Mouse (Mus musculus) forebrain, embryonic 13.5 days (tissue): Measurements from ENCODE around the gene Hlf. TPM values are rescaled to one million over a fixed set of nuclear protein-coding genes. Genes with fewer than 3 reads are reported as not detected.

Source experiments
- ATAC-seq: fragments of 200-750 bp; cut with Nextera tagmentation; 2 replicates; pipeline ENCODE4 v1.8.0; 2017
- H3K27ac ChIP-seq: fragments of 300-500 bp; sonication (generic); 2 replicates; pipeline ENCODE4 v1.5.1; 2015; ENCODE audit warnings: inconsistent platforms, mild to moderate bottlenecking, moderate library complexity
- H3K27me3 ChIP-seq: fragments of 300-500 bp; sonication (generic); 2 replicates; pipeline ENCODE4 v1.6.1; 2015; ENCODE audit warnings: mild to moderate bottlenecking, inconsistent platforms
- H3K36me3 ChIP-seq: fragments of 300-500 bp; sonication (generic); 2 replicates; pipeline ENCODE4 v1.6.1; 2015; ENCODE audit warnings: mild to moderate bottlenecking, inconsistent platforms; ENCODE audit not compliant: poor library complexity, severe bottlenecking
- H3K4me1 ChIP-seq: fragments of 300-500 bp; sonication (generic); 2 replicates; pipeline ENCODE4 v1.6.1; 2015; ENCODE audit warnings: inconsistent platforms
- H3K4me2 ChIP-seq: fragments of 300-500 bp; sonication (generic); 2 replicates; pipeline ENCODE4 v1.6.1; 2015; ENCODE audit warnings: inconsistent platforms, mild to moderate bottlenecking, moderate library complexity
- H3K4me3 ChIP-seq: fragments of 300-500 bp; sonication (generic); 2 replicates; pipeline ENCODE4 v1.5.1; 2015; ENCODE audit warnings: mild to moderate bottlenecking, inconsistent platforms
- H3K9ac ChIP-seq: fragments of 300-500 bp; sonication (generic); 2 replicates; pipeline ENCODE4 v1.6.1; 2015; ENCODE audit warnings: mild to moderate bottlenecking, inconsistent platforms
- H3K9me3 ChIP-seq: fragments of 300-500 bp; sonication (generic); replicated peaks from 2 replicates; pipeline ENCODE4 v1.6.1; 2016; ENCODE audit warnings: inconsistent platforms
- whole genome bisulfite sequencing: fragments of 180-500 bp; shearing (Covaris S2); methylation state at CpG from one replicate; pipeline ENCODE4 v1.1.7; 2015; 5-methylcytosine and 5-hydroxymethylcytosine counted together
- polyA plus RNA-seq: library from polyadenylated mRNA; unstranded; fragments of >200 nt; fragmentation: Nextera tagmentation; extraction: Ambion mirVana; gene quantifications from 2 replicates; pipeline ENCODE4 v1.2.1, GENCODE M21; 2015

Hlf gene
- polyA plus RNA-seq: 2.0 and 2.7 TPM in 2 replicates

- under 1% methylated on average over 38 of the region's 40 CpGs for WGBS
- peak; percentile 98 for ATAC-seq
- Histone ChIP-seq H3K27me3 (peaks cover 62% of the 10 kb centered on the region), H3K27ac (no peak within 1 kb of the TSS), H3K9ac (peak within 1 kb of the TSS; percentile 64), H3K36me3 (no peaks in the 10 kb centered on the region), H3K4me1 (peaks cover 29% of the 10 kb centered on the region), H3K4me3 (peak within 1 kb of the TSS; percentile 49), H3K9me3 (no peaks in the 10 kb centered on the region), H3K4me2 (peak within 1 kb of the TSS; percentile 93)
Measured at GRCm38 (mm10) chr11:90390817-90391173, at the start of gene Hlf. Gene Hlf, minus strand, starts transcription at chr11:90390895.

DNA sequence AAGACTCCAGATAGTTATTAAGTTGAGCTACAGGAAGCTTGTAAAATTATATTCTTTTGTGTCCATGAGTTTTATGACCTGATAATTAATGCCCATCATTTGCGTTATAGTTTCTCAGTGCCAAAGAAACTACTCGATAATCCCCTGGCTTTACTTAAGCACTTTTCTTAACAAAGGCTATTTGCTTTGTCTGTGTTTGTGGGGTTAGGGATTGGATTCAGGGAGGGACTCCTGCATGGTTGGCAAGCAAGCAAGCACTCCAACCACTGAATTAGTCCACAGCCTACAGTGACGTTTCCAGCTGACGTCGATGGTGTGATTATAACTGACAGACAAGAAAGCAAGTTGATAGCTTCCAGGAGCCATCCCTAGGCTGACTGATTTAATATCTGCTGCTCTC, 48.1 kb upstream of the Hlf start:
- peaks cover 14% of the 10 kb centered on the region for H3K4me1 ChIP-seq
- ATAC-seq: no peak
- H3K9me3 ChIP-seq: no peaks in the 10 kb centered on the region
- H3K27me3 ChIP-seq: peaks cover 61% of the 10 kb centered on the region
- H3K4me3 ChIP-seq: no peak overlapping the region
- H3K4me2 ChIP-seq: no peak overlapping the region
- H3K9ac ChIP-seq: no peak overlapping the region
- no peaks in the 10 kb centered on the region for H3K36me3 ChIP-seq
- no peak overlapping the region for H3K27ac ChIP-seq
- WGBS: 54% methylated on average over 5 of the region's 5 CpGs

DNA sequence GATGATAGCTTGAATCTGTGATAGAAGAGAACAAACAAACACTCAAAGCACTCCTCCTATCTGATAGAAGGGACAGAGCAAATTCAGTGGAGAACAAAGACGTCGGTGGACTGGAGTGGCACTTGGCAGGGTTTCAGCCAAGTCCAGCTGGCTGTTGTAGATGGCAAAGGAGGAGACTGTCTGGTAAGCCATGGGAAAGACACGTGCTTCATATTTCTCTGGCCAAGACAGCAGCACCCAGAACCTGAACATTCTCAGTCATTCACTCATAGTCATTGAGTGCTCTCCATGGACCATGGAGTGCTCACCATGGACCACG, 34.5 kb upstream of the Hlf start:
- Histone ChIP-seq H3K9ac (no peak overlapping the region), H3K4me1 (no peaks in the 10 kb centered on the region), H3K27ac (no peak overlapping the region), H3K9me3 (0 out of 2 replicates have a peak, but pooled peaks cover under 1% of the 10 kb centered on the region), H3K4me3 (no peak overlapping the region), H3K4me2 (no peak overlapping the region), H3K27me3 (peaks cover 13% of the 10 kb centered on the region), H3K36me3 (no peaks in the 10 kb centered on the region)
- 83% methylated on average over 4 of the region's 4 CpGs for WGBS
- no peak for ATAC-seq

GRCm38 (mm10) chr11:90424334-90425206, 33.9 kb upstream of the Hlf start:
- H3K4me3 ChIP-seq: no peak overlapping the region
- H3K4me1 ChIP-seq: no peaks in the 10 kb centered on the region
- H3K9me3 ChIP-seq: 0 out of 2 replicates have a peak, but pooled peaks cover 2% of the 10 kb centered on the region
- H3K4me2 ChIP-seq: no peak overlapping the region
- no peak overlapping the region for H3K9ac ChIP-seq
- WGBS: 79% methylated on average over 11 of the region's 11 CpGs
- H3K27me3 ChIP-seq: peaks cover 19% of the 10 kb centered on the region
- no peak for ATAC-seq
- no peak overlapping the region for H3K27ac ChIP-seq
- no peaks in the 10 kb centered on the region for H3K36me3 ChIP-seq

DNA sequence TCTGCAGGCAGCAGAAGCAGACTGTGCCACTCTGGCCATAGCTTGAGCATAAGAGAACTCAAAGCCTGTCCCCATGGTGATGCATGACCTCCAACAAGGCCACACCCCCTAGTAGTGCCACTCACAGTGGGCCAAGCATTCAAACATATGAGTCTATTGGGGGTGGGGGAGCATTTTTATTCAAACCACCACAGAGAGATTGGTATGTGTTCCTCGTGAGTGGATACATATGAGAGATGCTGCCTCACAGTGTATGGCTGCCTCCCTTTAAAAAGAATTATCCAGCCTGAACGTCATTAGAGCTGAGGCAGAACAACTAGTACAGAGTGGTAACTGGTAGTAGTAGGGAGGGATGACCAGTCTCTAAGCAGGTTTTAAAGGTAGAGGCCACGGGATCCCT, 33.2 kb upstream of the Hlf start:
- H3K4me3 ChIP-seq: no peak overlapping the region
- no peak overlapping the region for H3K9ac ChIP-seq
- no peaks in the 10 kb centered on the region for H3K36me3 ChIP-seq
- H3K9me3 ChIP-seq: 0 out of 2 replicates have a peak, but pooled peaks cover 2% of the 10 kb centered on the region
- WGBS: 62% methylated on average over 3 of the region's 3 CpGs
- no peak overlapping the region for H3K4me2 ChIP-seq
- no peaks in the 10 kb centered on the region for H3K4me1 ChIP-seq
- peaks cover 25% of the 10 kb centered on the region for H3K27me3 ChIP-seq
- no peak overlapping the region for H3K27ac ChIP-seq
- ATAC-seq: no peak

DNA sequence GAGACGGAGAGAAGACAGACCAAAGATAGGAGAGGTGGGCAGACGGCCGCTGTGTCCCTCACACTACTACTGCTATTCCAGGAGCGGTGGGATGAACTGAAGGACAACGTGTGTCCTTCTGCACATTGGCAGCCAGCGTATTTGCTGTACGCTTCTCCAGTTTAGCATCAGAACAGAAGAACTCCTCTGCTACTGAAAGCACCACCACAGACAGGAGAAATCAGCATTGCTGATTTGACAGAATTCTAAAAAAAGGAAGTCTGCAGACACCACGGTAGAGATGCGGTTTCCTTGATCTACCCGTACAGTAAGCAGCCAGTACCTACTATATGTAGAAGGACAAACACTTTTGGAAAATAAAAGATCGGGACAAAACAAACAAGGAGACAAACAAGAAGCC, 29.0 kb upstream of the Hlf start:
- peaks cover 45% of the 10 kb centered on the region for H3K27me3 ChIP-seq
- WGBS: 95% methylated on average over 11 of the region's 11 CpGs

DNA sequence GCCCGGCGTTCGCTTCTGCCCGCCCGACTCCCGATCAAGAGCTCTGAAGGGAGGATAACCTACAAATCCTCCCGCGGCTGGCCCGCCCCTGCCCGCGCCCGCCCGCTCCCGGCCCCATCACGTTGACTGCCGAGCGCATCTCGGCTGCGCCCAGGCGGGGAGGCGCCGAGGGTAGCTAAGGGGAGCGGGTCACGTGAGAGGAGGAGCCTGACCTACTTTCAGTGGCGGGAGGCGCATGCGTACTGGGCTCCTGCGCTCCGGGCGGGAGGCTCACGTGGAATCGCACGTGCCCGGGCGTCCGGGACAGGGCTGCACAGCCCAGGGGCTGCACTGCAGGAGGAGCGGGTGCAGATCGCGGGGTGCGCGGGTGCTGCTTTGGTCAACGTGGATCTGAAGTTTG, 27.2 kb upstream of the Hlf start:
- Histone ChIP-seq H3K27ac (no peak overlapping the region), H3K9me3 (0 out of 2 replicates have a peak, but pooled peaks cover 2% of the 10 kb centered on the region), H3K4me2 (peak overlapping the region; percentile 58), H3K4me1 (peaks cover 12% of the 10 kb centered on the region), H3K27me3 (peaks cover 37% of the 10 kb centered on the region), H3K4me3 (peak overlapping the region; percentile 26), H3K9ac (peak overlapping the region; percentile 52), H3K36me3 (no peaks in the 10 kb centered on the region)
- under 1% methylated on average over 42 of the region's 42 CpGs for WGBS
- ATAC-seq: peak; percentile 100

More for the DNA sequence above, 29.0 kb upstream of the Hlf start:
- H3K4me1 ChIP-seq: peaks cover 12% of the 10 kb centered on the region
- H3K4me3 ChIP-seq: no peak overlapping the region
- H3K36me3 ChIP-seq: no peaks in the 10 kb centered on the region
- no peak overlapping the region for H3K27ac ChIP-seq
- H3K9me3 ChIP-seq: 0 out of 2 replicates have a peak, but pooled peaks cover 2% of the 10 kb centered on the region
- ATAC-seq: no peak
- H3K9ac ChIP-seq: no peak overlapping the region
- no peak overlapping the region for H3K4me2 ChIP-seq

- ATAC-seq: no peak
- Histone ChIP-seq H3K4me3 (no peak overlapping the region), H3K9me3 (0 out of 2 replicates have a peak, but pooled peaks cover 2% of the 10 kb centered on the region), H3K27me3 (peaks cover 36% of the 10 kb centered on the region), H3K4me1 (peaks cover 12% of the 10 kb centered on the region), H3K27ac (no peak overlapping the region), H3K9ac (no peak overlapping the region), H3K36me3 (no peaks in the 10 kb centered on the region), H3K4me2 (peak overlapping the region; percentile 58; the same call in 1 of the 2 replicates)
- WGBS: 74% methylated on average over 5 of the region's 5 CpGs
Measured at GRCm38 (mm10) chr11:90417011-90417410, 26.3 kb upstream of the Hlf start.

DNA sequence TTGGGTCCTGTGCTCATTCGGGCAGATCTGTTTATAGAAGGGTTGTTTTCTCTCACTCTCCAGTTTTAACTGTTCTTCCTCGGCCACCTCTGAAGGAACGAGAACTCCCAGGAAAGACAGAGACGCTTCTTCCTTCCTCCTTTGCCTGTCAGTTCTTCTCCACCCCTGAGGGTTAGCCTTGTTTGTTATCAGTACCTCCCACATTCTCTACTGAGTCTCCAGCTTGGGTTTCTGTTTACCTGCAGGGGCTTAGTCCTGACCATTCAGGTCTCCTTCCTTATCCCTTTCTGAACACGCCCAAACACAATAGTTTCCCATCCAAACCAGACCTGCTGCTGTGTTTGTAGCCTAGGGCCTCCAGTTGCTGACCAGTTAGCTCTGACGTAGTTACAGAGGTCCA, 8.2 kb upstream of the Hlf start:
- ATAC-seq: no peak
- Histone ChIP-seq H3K4me2 (no peak overlapping the region), H3K27ac (no peak overlapping the region), H3K4me3 (no peak overlapping the region), H3K4me1 (no peaks in the 10 kb centered on the region), H3K9me3 (no peaks in the 10 kb centered on the region), H3K9ac (no peak overlapping the region), H3K27me3 (peaks cover 5% of the 10 kb centered on the region; the same call in 1 of the 2 replicates), H3K36me3 (no peaks in the 10 kb centered on the region)
- WGBS: 40% methylated on average over 6 of the region's 6 CpGs

GRCm38 (mm10) chr11:90391271-90392185, 833 bp upstream of the Hlf start:
- peaks cover 29% of the 10 kb centered on the region for H3K4me1 ChIP-seq
- ATAC-seq: no peak
- H3K4me2 ChIP-seq: peak overlapping the region; percentile 93
- WGBS: 5% methylated on average over 14 of the region's 14 CpGs
- no peaks in the 10 kb centered on the region for H3K9me3 ChIP-seq
- 0 out of 2 replicates have a peak overlapping the region, but pooled peaks have one; percentile 30 for H3K9ac ChIP-seq
- H3K4me3 ChIP-seq: peak overlapping the region; percentile 49
- H3K36me3 ChIP-seq: no peaks in the 10 kb centered on the region
- H3K27me3 ChIP-seq: peaks cover 55% of the 10 kb centered on the region
- H3K27ac ChIP-seq: no peak overlapping the region

DNA sequence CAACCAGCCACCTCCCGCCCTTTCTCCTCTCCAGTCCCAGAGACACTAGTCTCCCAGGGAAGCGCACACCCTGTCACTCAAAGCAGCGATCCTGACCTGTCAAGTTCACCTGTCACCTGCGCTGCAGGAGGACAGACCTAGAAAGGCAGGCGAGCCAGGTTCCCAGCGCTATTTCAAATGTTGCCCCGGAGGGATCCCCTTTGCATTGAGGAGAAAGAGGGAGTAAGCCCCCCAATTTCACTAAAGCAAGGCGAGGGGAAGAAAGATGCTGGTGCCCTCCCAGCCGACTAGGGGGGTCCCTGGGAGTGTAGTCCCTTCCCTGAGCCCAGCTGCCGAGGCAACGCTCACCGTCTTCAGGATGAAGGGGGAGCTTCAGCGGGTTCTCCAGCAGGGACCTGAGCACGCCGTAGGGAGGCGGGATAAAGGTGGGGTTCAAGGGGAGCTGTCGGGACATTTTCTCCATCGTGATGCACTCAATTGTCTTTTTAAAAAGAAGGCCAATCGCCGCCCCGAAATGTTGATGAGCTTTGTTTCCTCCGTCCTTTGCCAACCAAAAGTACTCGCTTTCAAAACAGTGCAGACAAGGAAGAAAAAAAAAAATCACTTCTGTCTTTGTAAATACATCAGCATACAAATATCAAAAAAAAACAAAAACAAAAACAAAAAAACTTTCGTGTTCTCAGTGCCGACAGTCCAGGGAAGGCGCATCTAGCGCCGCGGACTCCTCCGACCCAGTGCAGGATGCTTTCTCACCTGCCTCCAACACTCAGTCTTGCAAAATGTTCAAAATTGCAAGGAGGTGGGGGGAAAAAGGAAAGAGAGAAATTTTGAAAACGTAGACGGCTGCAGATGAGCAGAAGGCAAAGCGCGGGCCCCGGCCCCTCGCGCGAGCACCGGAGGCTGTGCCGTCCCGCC, 536 bp downstream of the Hlf start:
- no peaks in the 10 kb centered on the region for H3K9me3 ChIP-seq
- peaks cover 29% of the 10 kb centered on the region for H3K4me1 ChIP-seq
- no peaks in the 10 kb centered on the region for H3K36me3 ChIP-seq
- H3K4me2 ChIP-seq: peak overlapping the region; percentile 93
- no peak overlapping the region for H3K27ac ChIP-seq
- peaks cover 67% of the 10 kb centered on the region for H3K27me3 ChIP-seq
- WGBS: under 1% methylated on average over 41 of the region's 41 CpGs
- ATAC-seq: peak; percentile 69
- peak overlapping the region; percentile 64 for H3K9ac ChIP-seq
- H3K4me3 ChIP-seq: peak overlapping the region; percentile 49
